In the genomic region with DNA sequence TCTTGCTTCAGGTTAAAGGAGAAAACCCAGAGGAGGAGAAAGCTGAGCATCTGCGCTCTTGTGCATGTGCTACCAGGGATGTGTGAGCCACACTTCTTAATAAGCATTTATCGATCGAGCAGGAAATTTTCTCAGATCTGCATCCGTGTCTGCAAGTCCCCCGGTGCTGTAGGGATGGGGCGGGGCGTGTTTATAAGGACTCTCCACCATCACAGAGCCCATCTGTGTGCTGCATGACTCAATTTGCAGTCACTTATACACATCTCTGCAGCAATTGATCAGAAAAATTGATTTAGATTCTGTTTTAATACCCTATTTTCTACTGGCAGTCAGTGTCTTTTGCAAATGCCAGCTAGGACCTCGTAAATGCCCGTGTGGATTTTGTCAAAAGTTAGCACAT, we compare ENCODE assay signal across 24 mouse cellular contexts.
DNase-seq lines count a peak whose midpoint lies in the region; ATAC-seq and TF ChIP-seq lines count a peak whose summit lies in the region.
"Had no signal": no experiment of that assay in that cellular context is flagged by ENCODE, and none has a peak within 500 bp of the region (broad histone marks: within the 10 kb centered on the region; RNA-seq: fewer than 3 reads in every experiment).

No protein-coding gene starts in this region.

- H3K4me3 ChIP-seq in forebrain, embryonic 15.5 days, result no peak overlapping the region
- no peak overlapping the region for H3K4me3 ChIP-seq in forebrain, embryonic 12.5 days (replicated peaks)
- H3K4me3 ChIP-seq in hindbrain, embryonic 12.5 days, result no peak overlapping the region
- no peak overlapping the region for H3K4me3 ChIP-seq in hindbrain, postnatal 0 days (ENCODE audit: low read length)
- H3K4me3 ChIP-seq in midbrain, embryonic 14.5 days (replicated peaks; ENCODE audit: low read depth, low read length), result no peak overlapping the region
- no peak overlapping the region for H3K4me3 ChIP-seq in midbrain, embryonic 15.5 days
- H3K4me3 ChIP-seq: embryonic facial prominence, embryonic 10.5 days; embryonic facial prominence, embryonic 13.5 days; erythroblast, embryonic 14.5 days; gastrocnemius, adult 2 months had no signal

- H3K4me1 ChIP-seq in forebrain, embryonic 15.5 days, result peaks cover 23% of the 10 kb centered on the region
- H3K4me1 ChIP-seq in forebrain, embryonic 12.5 days, result peaks cover 11% of the 10 kb centered on the region; the same call in 1 of the 2 replicates
- peaks cover 10% of the 10 kb centered on the region; the same call in 1 of the 2 replicates for H3K4me1 ChIP-seq in hindbrain, embryonic 12.5 days
- no peaks in the 10 kb centered on the region for H3K4me1 ChIP-seq in hindbrain, postnatal 0 days (ENCODE audit: insufficient read depth, low read length)
- peaks cover 5% of the 10 kb centered on the region; the same call in 1 of the 2 replicates for H3K4me1 ChIP-seq in midbrain, embryonic 14.5 days (ENCODE audit: control insufficient read depth, insufficient read depth, low read length)
- H3K4me1 ChIP-seq in midbrain, embryonic 15.5 days, result peaks cover 5% of the 10 kb centered on the region; the same call in 1 of the 2 replicates
- H3K4me1 ChIP-seq: embryonic facial prominence, embryonic 13.5 days had no signal

- no peak for TF ChIP-seq CTCF in hindbrain, postnatal 0 days (IDR thresholded peaks at IDR 0.05; ENCODE audit: low read depth)

- no peaks in the 10 kb centered on the region for H3K9me3 ChIP-seq in forebrain, embryonic 15.5 days
- no peaks in the 10 kb centered on the region for H3K9me3 ChIP-seq in forebrain, embryonic 12.5 days
- no peaks in the 10 kb centered on the region for H3K9me3 ChIP-seq in hindbrain, embryonic 12.5 days (replicated peaks)
- no peaks in the 10 kb centered on the region for H3K9me3 ChIP-seq in hindbrain, postnatal 0 days (ENCODE audit: low read length)
- H3K9me3 ChIP-seq in midbrain, embryonic 14.5 days (ENCODE audit: control insufficient read depth, low read length), result no peaks in the 10 kb centered on the region
- no peaks in the 10 kb centered on the region for H3K9me3 ChIP-seq in midbrain, embryonic 15.5 days
- H3K9me3 ChIP-seq: embryonic facial prominence, embryonic 10.5 days; embryonic facial prominence, embryonic 13.5 days had no signal

- H3K36me3 ChIP-seq in forebrain, embryonic 15.5 days, result no peaks in the 10 kb centered on the region
- H3K36me3 ChIP-seq in forebrain, embryonic 12.5 days (replicated peaks), result no peaks in the 10 kb centered on the region
- H3K36me3 ChIP-seq in hindbrain, embryonic 12.5 days, result no peaks in the 10 kb centered on the region
- H3K36me3 ChIP-seq in hindbrain, postnatal 0 days (ENCODE audit: insufficient read depth, low read length), result no peaks in the 10 kb centered on the region
- no peaks in the 10 kb centered on the region for H3K36me3 ChIP-seq in midbrain, embryonic 14.5 days (ENCODE audit: control insufficient read depth, insufficient read depth, low read length)
- H3K36me3 ChIP-seq in midbrain, embryonic 15.5 days (replicated peaks), result no peaks in the 10 kb centered on the region
- H3K36me3 ChIP-seq: embryonic facial prominence, embryonic 10.5 days; embryonic facial prominence, embryonic 13.5 days had no signal

- H3K9ac ChIP-seq in forebrain, embryonic 15.5 days (replicated peaks), result no peak overlapping the region
- H3K9ac ChIP-seq in forebrain, embryonic 12.5 days, result no peak overlapping the region
- no peak overlapping the region for H3K9ac ChIP-seq in hindbrain, embryonic 12.5 days
- no peak overlapping the region for H3K9ac ChIP-seq in hindbrain, postnatal 0 days (replicated peaks; ENCODE audit: low read length)
- H3K9ac ChIP-seq in midbrain, embryonic 14.5 days (replicated peaks; ENCODE audit: low read length), result no peak overlapping the region
- no peak overlapping the region for H3K9ac ChIP-seq in midbrain, embryonic 15.5 days
- H3K9ac ChIP-seq: embryonic facial prominence, embryonic 13.5 days had no signal

- peak; percentile 4 to 6 for DNase-seq in cerebellum, postnatal 10 days
- DNase-seq in cerebellum, adult 11-12 months, result no peak
- DNase-seq in hindbrain, postnatal 0 days (ENCODE audit: low spot score), result no peak
- peak; percentile 44 for DNase-seq in midbrain, embryonic 14.5 days
- DNase-seq: adrenal gland, adult 8-10 months; adrenal gland, postnatal 25 days; cerebellum, adult 2 months; cerebellum, adult 9-11 months; cerebellum, postnatal 36 days; embryo, embryonic 11 days; gastrocnemius, adult 2 months; gastrocnemius, postnatal 14 days; heart, adult 11 months; kidney, adult 2 months had no signal

- H3K4me2 ChIP-seq in forebrain, embryonic 15.5 days (replicated peaks), result no peak overlapping the region
- H3K4me2 ChIP-seq in forebrain, embryonic 12.5 days, result no peak overlapping the region
- H3K4me2 ChIP-seq in hindbrain, embryonic 12.5 days (replicated peaks), result no peak overlapping the region
- H3K4me2 ChIP-seq in hindbrain, postnatal 0 days (ENCODE audit: low read depth, low read length), result no peak overlapping the region
- H3K4me2 ChIP-seq in midbrain, embryonic 14.5 days (ENCODE audit: low read length), result no peak overlapping the region
- no peak overlapping the region for H3K4me2 ChIP-seq in midbrain, embryonic 15.5 days
- H3K4me2 ChIP-seq: embryonic facial prominence, embryonic 13.5 days; heart, embryonic 11.5 days had no signal

- WGBS in forebrain, embryonic 15.5 days, result 51% methylated on average over 9 of the region's 9 CpGs
- WGBS in forebrain, embryonic 12.5 days, result 74% methylated on average over 9 of the region's 9 CpGs
- 76% methylated on average over 9 of the region's 9 CpGs for WGBS in hindbrain, embryonic 12.5 days
- WGBS in hindbrain, postnatal 0 days, result 67% methylated on average over 9 of the region's 9 CpGs
- WGBS in midbrain, embryonic 14.5 days, result 71% methylated on average over 9 of the region's 9 CpGs
- 67% methylated on average over 9 of the region's 9 CpGs for whole genome bisulfite sequencing in midbrain, embryonic 15.5 days

- H3K27me3 ChIP-seq in forebrain, embryonic 15.5 days, result no peaks in the 10 kb centered on the region
- H3K27me3 ChIP-seq in forebrain, embryonic 12.5 days, result no peaks in the 10 kb centered on the region
- H3K27me3 ChIP-seq in hindbrain, embryonic 12.5 days, result no peaks in the 10 kb centered on the region
- H3K27me3 ChIP-seq in hindbrain, postnatal 0 days (ENCODE audit: insufficient read depth, low read length), result no peaks in the 10 kb centered on the region
- H3K27me3 ChIP-seq in midbrain, embryonic 14.5 days (ENCODE audit: control insufficient read depth, insufficient read depth, low read length), result no peaks in the 10 kb centered on the region
- no peaks in the 10 kb centered on the region; the same call in 1 of the 2 replicates for H3K27me3 ChIP-seq in midbrain, embryonic 15.5 days (replicated peaks)

- H3K27ac ChIP-seq in forebrain, embryonic 15.5 days (replicated peaks), result peak overlapping the region; percentile 74
- no peak overlapping the region for H3K27ac ChIP-seq in forebrain, embryonic 12.5 days
- 0 out of 2 replicates have a peak overlapping the region, but pooled peaks have one; percentile 30 for H3K27ac ChIP-seq in hindbrain, embryonic 12.5 days
- H3K27ac ChIP-seq in hindbrain, postnatal 0 days, result no peak overlapping the region
- no peak overlapping the region for H3K27ac ChIP-seq in midbrain, embryonic 14.5 days (replicated peaks; ENCODE audit: low read depth, low read length)
- H3K27ac ChIP-seq in midbrain, embryonic 15.5 days, result no peak overlapping the region
- H3K27ac ChIP-seq: embryonic facial prominence, embryonic 10.5 days; embryonic facial prominence, embryonic 13.5 days; gastrocnemius, adult 2 months had no signal

- ATAC-seq in forebrain, embryonic 15.5 days (replicated peaks), result 0 out of 2 replicates have a peak, but pooled peaks have one; percentile 15
- no peak; the same call in 1 of the 2 replicates for ATAC-seq in forebrain, embryonic 12.5 days (ENCODE audit: low FRiP score)
- no peak for ATAC-seq in hindbrain, embryonic 12.5 days (ENCODE audit: low FRiP score)
- no peak for ATAC-seq in hindbrain, postnatal 0 days
- ATAC-seq in midbrain, embryonic 14.5 days (ENCODE audit: low FRiP score, low TSS enrichment), result no peak
- ATAC-seq in midbrain, embryonic 15.5 days (replicated peaks), result no peak
- ATAC-seq: activated CD4-positive, CD25-positive, alpha-beta regulatory T cell, adult 4 months; intestine, postnatal 0 days had no signal

Comparison
In these comparisons a context has a peak if more than half of its experiments do, and no peak if none do; other contexts are left out.
1. DNase-seq: peak in cerebellum, postnatal 10 days (2 of 2) and midbrain, embryonic 14.5 days (single experiment); none in cerebellum, adult 11-12 months (single experiment) and hindbrain, postnatal 0 days (single experiment).
2. H3K27ac ChIP-seq: peak in forebrain, embryonic 15.5 days (single experiment) and hindbrain, embryonic 12.5 days (single experiment); none in forebrain, embryonic 12.5 days (single experiment), hindbrain, postnatal 0 days (single experiment), midbrain, embryonic 14.5 days (single experiment) and midbrain, embryonic 15.5 days (single experiment).